Mouse (Mus musculus): Measurements from ENCODE around the gene Htr3a.

Htr3a gene

GRCm38 (mm10) chr9:48910885-48911537, at the start of gene Htr3a:
Gene Htr3a, minus strand, starts transcription at chr9:48911099.
- DNase-seq (ENCODE audit: low spot score in 2 of 2): peak; percentile 15 to 25

GRCm38 (mm10) chr9:48947565-48947964, 36.7 kb upstream of the Htr3a start:
- no peak for DNase-seq (ENCODE audit: low spot score in 2 of 2)

GRCm38 (mm10) chr9:48942349-48942748, 31.4 kb upstream of the Htr3a start:
- no peak for DNase-seq (ENCODE audit: low spot score in 2 of 2)

- no peak for DNase-seq (ENCODE audit: low spot score in 2 of 2)
Measured at GRCm38 (mm10) chr9:48929436-48929835, 18.5 kb upstream of the Htr3a start.

- no peak for DNase-seq (ENCODE audit: low spot score in 2 of 2)
Measured at GRCm38 (mm10) chr9:48928781-48929180, 17.9 kb upstream of the Htr3a start.

GRCm38 (mm10) chr9:48916011-48916788, 5.3 kb upstream of the Htr3a start:
- DNase-seq (ENCODE audit: low spot score in 2 of 2): no peak

- no peak for DNase-seq (ENCODE audit: low spot score in 2 of 2)
Measured at GRCm38 (mm10) chr9:48904421-48904820, 6.5 kb downstream of the Htr3a start.

GRCm38 (mm10) chr9:48903766-48904165, 7.1 kb downstream of the Htr3a start:
- no peak for DNase-seq (ENCODE audit: low spot score in 2 of 2)

- DNase-seq (ENCODE audit: low spot score in 2 of 2): no peak
Measured at GRCm38 (mm10) chr9:48898551-48898950, 12.3 kb downstream of the Htr3a start.

GRCm38 (mm10) chr9:48895819-48896536, 14.9 kb downstream of the Htr3a start:
- no peak for DNase-seq (ENCODE audit: low spot score in 2 of 2)

- no peak for DNase-seq (ENCODE audit: low spot score in 2 of 2)
Measured at GRCm38 (mm10) chr9:48894755-48895154, 16.1 kb downstream of the Htr3a start.

GRCm38 (mm10) chr9:48893986-48894385, 16.9 kb downstream of the Htr3a start:
- DNase-seq (ENCODE audit: low spot score in 2 of 2): peak; percentile 70 to 78

- DNase-seq (ENCODE audit: low spot score in 2 of 2): no peak
Measured at GRCm38 (mm10) chr9:48889093-48889492, 21.8 kb downstream of the Htr3a start.

- no peak for DNase-seq (ENCODE audit: low spot score in 2 of 2)
Measured at GRCm38 (mm10) chr9:48872896-48873295, 38.0 kb downstream of the Htr3a start.

- DNase-seq (ENCODE audit: low spot score in 2 of 2): no peak
Measured at GRCm38 (mm10) chr9:48866523-48867121, 44.3 kb downstream of the Htr3a start.

- DNase-seq (ENCODE audit: low spot score in 2 of 2): no peak
Measured at GRCm38 (mm10) chr9:48865235-48865634, 45.7 kb downstream of the Htr3a start.

GRCm38 (mm10) chr9:48861481-48861880, 49.4 kb downstream of the Htr3a start:
- no peak for DNase-seq (ENCODE audit: low spot score in 2 of 2)

- DNase-seq (ENCODE audit: low spot score in 2 of 2): peak; percentile 27 to 54
Measured at GRCm38 (mm10) chr9:48860526-48860845, 50.4 kb downstream of the Htr3a start.

GRCm38 (mm10) chr9:48859828-48860525, 50.9 kb downstream of the Htr3a start:
- no peak for DNase-seq (ENCODE audit: low spot score in 2 of 2)

- no peak for DNase-seq (ENCODE audit: low spot score in 2 of 2)
Measured at GRCm38 (mm10) chr9:48857944-48858343, 53.0 kb downstream of the Htr3a start.

- DNase-seq (ENCODE audit: low spot score in 2 of 2): no peak
Measured at GRCm38 (mm10) chr9:48856240-48856639, 54.7 kb downstream of the Htr3a start.

- no peak for DNase-seq (ENCODE audit: low spot score in 2 of 2)
Measured at GRCm38 (mm10) chr9:48849531-48849930, 61.4 kb downstream of the Htr3a start.

All from frontal cortex, postnatal 25 days (tissue).